Mouse (Mus musculus) hindbrain, embryonic 11.5 days (tissue): ENCODE measurements around the gene Mdm1. TPM values are rescaled to one million over a fixed set of nuclear protein-coding genes. Genes with fewer than 3 reads are reported as not detected.

Experiments used
- ATAC-seq: fragments of 200-750 bp; cut with Nextera tagmentation; 2 replicates; pipeline ENCODE4 v1.8.0; 2017; ENCODE audit warnings: mild to moderate bottlenecking, moderate TSS enrichment, moderate library complexity; ENCODE audit not compliant: low FRiP score
- DNase-seq: peaks from one replicate; pipeline ENCODE4 v3.0.0-alpha.2; 2015; ENCODE audit warnings: low spot score
- H3K27ac ChIP-seq: fragments of 300-500 bp; sonication (generic); 2 replicates; pipeline ENCODE4 v1.5.1; 2014; ENCODE audit warnings: mild to moderate bottlenecking, low read depth, low read length
- H3K27me3 ChIP-seq: fragments of 300-500 bp; sonication (generic); 2 replicates; pipeline ENCODE4 v1.6.1; 2014; ENCODE audit warnings: mild to moderate bottlenecking, low read length, moderate library complexity, mixed read lengths; ENCODE audit not compliant: control insufficient read depth, insufficient read depth
- H3K36me3 ChIP-seq: fragments of 300-500 bp; sonication (generic); 2 replicates; pipeline ENCODE4 v1.6.1; 2014; ENCODE audit warnings: mild to moderate bottlenecking, low read length, moderate library complexity, mixed read lengths; ENCODE audit not compliant: control insufficient read depth, insufficient read depth
- H3K4me1 ChIP-seq: fragments of 300-500 bp; sonication (generic); replicated peaks from 2 replicates; pipeline ENCODE4 v1.6.1; 2014; ENCODE audit warnings: low read length, mixed read lengths; ENCODE audit not compliant: control insufficient read depth, insufficient read depth
- H3K4me2 ChIP-seq: fragments of 300-500 bp; sonication (generic); replicated peaks from 2 replicates; pipeline ENCODE4 v1.6.1; 2014; ENCODE audit warnings: mild to moderate bottlenecking, low read depth, low read length
- H3K4me3 ChIP-seq: fragments of 300-500 bp; sonication (generic); 2 replicates; pipeline ENCODE4 v1.5.1; 2014; ENCODE audit warnings: low read depth, low read length
- H3K9ac ChIP-seq: fragments of 300-500 bp; sonication (generic); 2 replicates; pipeline ENCODE4 v1.6.1; 2014; ENCODE audit warnings: low read depth, low read length
- H3K9me3 ChIP-seq: fragments of 300-500 bp; sonication (generic); 2 replicates; pipeline ENCODE4 v1.6.1; 2016; ENCODE audit warnings: low read length; ENCODE audit not compliant: control insufficient read depth
- WGBS: fragments of 180-500 bp; shearing (Covaris S2); extraction: QIAGEN DNeasy Blood & Tissue Kit; methylation state at CpG from one replicate; pipeline ENCODE4 v1.1.7; 2014; 5-methylcytosine and 5-hydroxymethylcytosine counted together
- polyA plus RNA-seq: library from polyadenylated mRNA; unstranded; fragments of >200 nt; fragmentation: Nextera tagmentation; extraction: Ambion mirVana; gene quantifications from 2 replicates; pipeline ENCODE4 v1.2.1, GENCODE M21; 2014

The Mdm1 gene
- 57.3 and 62.2 TPM in 2 replicates for polyA plus RNA-seq

DNA sequence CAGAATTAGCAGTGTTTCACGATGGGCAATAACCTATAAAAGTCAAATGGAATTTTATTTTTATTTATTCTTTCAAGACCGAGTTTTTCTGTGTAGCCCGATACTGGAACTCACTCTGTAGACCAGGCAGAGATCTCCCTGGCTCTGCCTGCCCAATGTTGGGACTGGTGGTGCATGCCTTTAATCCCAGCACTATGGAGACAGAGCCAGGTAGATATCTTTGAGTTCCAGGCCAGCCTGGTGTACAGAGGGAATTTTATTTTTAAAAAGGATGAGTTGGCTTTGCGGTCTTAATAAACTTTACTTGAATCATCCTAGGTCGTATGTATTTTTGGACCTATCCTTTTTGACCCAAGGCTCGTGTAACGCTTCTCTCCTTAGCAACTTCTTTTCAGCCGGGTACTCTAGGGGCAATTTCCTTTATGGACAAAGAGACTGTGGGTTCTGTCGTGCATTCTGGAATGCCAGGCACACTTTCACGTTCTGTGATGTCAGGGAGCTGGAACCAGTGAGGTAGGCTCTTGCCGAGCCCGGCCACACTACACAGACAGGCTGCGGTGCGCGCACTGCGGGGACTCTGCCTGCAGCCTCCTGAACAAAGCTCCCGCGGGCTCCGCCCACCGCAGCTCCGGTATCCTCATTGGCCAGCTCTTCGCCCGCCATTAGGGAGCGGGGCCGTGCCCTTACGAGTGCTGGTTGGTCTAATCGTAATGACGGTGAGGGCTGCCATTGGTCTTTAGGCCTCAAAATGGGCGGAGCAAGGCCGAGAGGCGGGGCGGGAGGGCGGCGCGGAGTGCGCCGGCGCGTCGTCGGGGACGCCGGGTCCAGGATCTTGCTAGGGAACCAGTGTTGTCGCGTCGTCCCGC is at the start of gene Mdm1:
Gene Mdm1 (plus strand): TSS at position 794 of the 866 bp plus-strand sequence.
- WGBS: 6% methylated on average over 47 of the region's 47 CpGs
- Histone ChIP-seq H3K9me3 (no peaks in the 10 kb centered on the region), H3K4me1 (peaks cover 2% of the 10 kb centered on the region; the same call in 1 of the 2 replicates), H3K27ac (peak within 1 kb of the TSS; percentile 65), H3K36me3 (no peaks in the 10 kb centered on the region), H3K4me3 (peak within 1 kb of the TSS; percentile 92), H3K27me3 (no peaks in the 10 kb centered on the region), H3K9ac (peak within 1 kb of the TSS; percentile 69), H3K4me2 (peak within 1 kb of the TSS; percentile 65)
- peak; percentile 100 for ATAC-seq
- DNase-seq: peak; percentile 98

DNA sequence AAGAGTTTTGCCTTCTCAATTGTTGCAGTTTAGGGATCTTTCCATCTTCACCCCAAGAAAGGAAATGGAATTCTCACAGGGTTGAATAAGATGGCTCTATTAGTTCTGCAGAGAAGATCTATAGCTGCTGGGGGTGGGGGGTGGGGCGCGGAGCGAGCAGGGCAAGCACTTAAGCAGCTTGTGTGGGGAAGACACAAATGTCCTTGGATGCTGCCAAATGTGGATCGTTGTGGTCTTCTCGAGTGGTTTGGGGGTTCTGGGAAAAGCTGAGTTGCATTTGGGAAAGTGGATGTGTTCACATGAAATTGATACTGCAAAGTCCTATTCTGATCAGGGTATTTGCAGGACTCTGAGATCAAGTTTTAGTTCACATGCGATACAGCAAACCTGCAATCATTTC is 48.9 kb upstream of the Mdm1 start:
- ATAC-seq (no peak), DNase-seq (no peak)
- H3K4me3 ChIP-seq: no peak overlapping the region
- H3K9ac ChIP-seq: no peak overlapping the region
- 87% methylated on average over 6 of the region's 6 CpGs for WGBS
- no peaks in the 10 kb centered on the region for H3K27me3 ChIP-seq
- no peak overlapping the region for H3K4me2 ChIP-seq
- no peak overlapping the region for H3K27ac ChIP-seq
- peaks cover 4% of the 10 kb centered on the region; the same call in 1 of the 2 replicates for H3K4me1 ChIP-seq
- H3K9me3 ChIP-seq: no peaks in the 10 kb centered on the region
- H3K36me3 ChIP-seq: no peaks in the 10 kb centered on the region

DNA sequence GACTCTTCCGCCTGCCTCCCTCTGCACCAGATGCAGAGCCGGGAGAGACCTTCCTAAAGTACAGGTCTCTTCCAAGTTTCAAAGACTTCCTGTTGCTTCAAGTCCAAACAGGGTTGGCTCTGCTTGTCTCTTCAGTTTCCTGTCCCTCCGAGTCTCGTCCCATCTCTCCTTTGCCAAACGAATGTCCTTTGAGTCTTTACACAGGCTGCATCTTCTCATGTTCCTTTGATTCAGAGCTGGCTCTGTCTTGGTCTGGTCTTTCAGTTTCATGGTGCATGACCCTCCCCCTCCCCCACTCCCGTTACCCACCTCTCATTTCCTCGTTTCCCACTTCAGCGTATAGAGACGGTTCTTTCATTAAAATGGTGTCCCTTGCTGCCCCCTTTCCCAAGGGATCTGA is 47.9 kb upstream of the Mdm1 start:
- no peak for ATAC-seq
- H3K4me3 ChIP-seq: no peak overlapping the region
- no peak overlapping the region for H3K27ac ChIP-seq
- no peak overlapping the region for H3K9ac ChIP-seq
- H3K27me3 ChIP-seq: no peaks in the 10 kb centered on the region
- 69% methylated on average over 9 of the region's 9 CpGs for WGBS
- H3K4me2 ChIP-seq: no peak overlapping the region
- no peaks in the 10 kb centered on the region for H3K36me3 ChIP-seq
- no peaks in the 10 kb centered on the region for H3K9me3 ChIP-seq
- no peak for DNase-seq
- no peaks in the 10 kb centered on the region for H3K4me1 ChIP-seq

GRCm38 (mm10) chr10:118094853-118095252 is 46.8 kb upstream of the Mdm1 start:
- Histone ChIP-seq H3K27me3 (no peaks in the 10 kb centered on the region), H3K4me1 (no peaks in the 10 kb centered on the region), H3K9me3 (no peaks in the 10 kb centered on the region), H3K4me2 (no peak overlapping the region), H3K9ac (no peak overlapping the region), H3K4me3 (no peak overlapping the region), H3K36me3 (no peaks in the 10 kb centered on the region), H3K27ac (no peak overlapping the region)
- 78% methylated on average over 4 of the region's 4 CpGs for WGBS
- ATAC-seq: no peak
- no peak for DNase-seq

GRCm38 (mm10) chr10:118096223-118096622 is 45.4 kb upstream of the Mdm1 start:
- Histone ChIP-seq H3K36me3 (no peaks in the 10 kb centered on the region), H3K27ac (no peak overlapping the region), H3K9ac (no peak overlapping the region), H3K4me2 (no peak overlapping the region), H3K4me1 (no peaks in the 10 kb centered on the region), H3K4me3 (no peak overlapping the region), H3K27me3 (no peaks in the 10 kb centered on the region), H3K9me3 (no peaks in the 10 kb centered on the region)
- WGBS: 87% methylated on average over 6 of the region's 6 CpGs
- DNase-seq (no peak), ATAC-seq (no peak)

DNA sequence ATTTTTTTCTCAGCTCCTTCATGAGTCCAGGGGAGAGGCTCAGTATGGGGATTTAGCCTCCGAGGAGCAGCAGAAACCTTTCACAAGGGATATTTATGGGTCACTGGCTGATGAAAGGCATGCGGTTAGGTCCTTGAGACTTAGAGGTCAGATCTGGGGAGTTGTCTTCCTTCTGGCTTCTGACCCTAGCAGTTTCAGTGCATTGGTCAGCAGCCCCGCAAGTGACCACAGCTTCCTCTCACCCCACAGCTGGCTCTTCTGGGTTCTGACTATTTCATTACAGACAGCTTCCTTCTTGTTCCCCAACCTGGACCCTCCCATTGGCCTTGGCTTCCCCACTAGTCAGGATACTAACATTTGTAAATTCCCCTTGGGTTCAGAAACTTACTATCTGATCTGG is 43.7 kb upstream of the Mdm1 start:
- Histone ChIP-seq H3K4me3 (no peak overlapping the region), H3K27me3 (no peaks in the 10 kb centered on the region), H3K27ac (no peak overlapping the region), H3K9me3 (no peaks in the 10 kb centered on the region), H3K36me3 (no peaks in the 10 kb centered on the region), H3K9ac (no peak overlapping the region), H3K4me2 (no peak overlapping the region), H3K4me1 (no peaks in the 10 kb centered on the region)
- ATAC-seq (no peak), DNase-seq (no peak)
- 81% methylated on average over 3 of the region's 3 CpGs for WGBS

GRCm38 (mm10) chr10:118100570-118100969 is 41.0 kb upstream of the Mdm1 start:
- no peaks in the 10 kb centered on the region for H3K9me3 ChIP-seq
- no peaks in the 10 kb centered on the region for H3K27me3 ChIP-seq
- no peaks in the 10 kb centered on the region for H3K36me3 ChIP-seq
- ATAC-seq: no peak
- H3K9ac ChIP-seq: no peak overlapping the region
- H3K4me3 ChIP-seq: no peak overlapping the region
- no peak overlapping the region for H3K4me2 ChIP-seq
- WGBS: 54% methylated on average over 5 of the region's 5 CpGs
- H3K27ac ChIP-seq: no peak overlapping the region
- DNase-seq: no peak
- no peaks in the 10 kb centered on the region for H3K4me1 ChIP-seq

DNA sequence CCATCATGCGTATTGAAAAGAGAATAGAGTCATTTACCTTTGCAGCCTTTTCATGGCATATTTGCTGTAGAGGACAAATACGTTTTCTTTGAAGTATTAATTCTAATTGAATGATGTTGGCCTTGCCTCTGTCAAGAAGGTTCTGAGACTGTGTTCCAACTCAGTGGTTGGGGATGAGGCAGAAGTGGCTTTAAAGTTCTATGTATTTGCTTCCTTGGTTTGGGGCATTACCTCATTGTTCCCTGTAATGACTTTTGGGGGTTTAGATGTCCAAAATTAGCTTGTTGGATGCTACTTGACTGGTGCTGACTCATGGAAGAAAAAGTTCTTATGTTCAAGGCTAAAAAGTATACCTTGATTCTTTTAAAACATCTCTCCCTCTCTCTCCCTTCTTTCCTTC is 40.6 kb upstream of the Mdm1 start:
- DNase-seq (no peak), ATAC-seq (no peak)
- H3K27ac ChIP-seq: no peak overlapping the region
- H3K4me2 ChIP-seq: no peak overlapping the region
- H3K4me1 ChIP-seq: no peaks in the 10 kb centered on the region
- no peaks in the 10 kb centered on the region for H3K36me3 ChIP-seq
- 80% methylated on average over 2 of the region's 2 CpGs for WGBS
- no peak overlapping the region for H3K9ac ChIP-seq
- H3K4me3 ChIP-seq: no peak overlapping the region
- H3K27me3 ChIP-seq: no peaks in the 10 kb centered on the region
- no peaks in the 10 kb centered on the region for H3K9me3 ChIP-seq
